Mouse (Mus musculus) yolk sac, embryonic 10.5 days (tissue): Measurements from ENCODE around the gene Fam166a.

Source experiments
- DNase-seq: peaks from one replicate; pipeline ENCODE4 v3.0.0-alpha.2; 2017; ENCODE audit warnings: low spot score

Fam166a gene

GRCm38 (mm10) chr2:25223681-25224491 lies 5.3 kb downstream of the Fam166a start:
- peak; percentile 82 for DNase-seq

GRCm38 (mm10) chr2:25224492-25224765 lies 5.9 kb downstream of the Fam166a start, which contains the start of gene Tubb4b:
Gene Tubb4b (minus strand): TSS chr2:25224702.
- DNase-seq = no peak

DNA sequence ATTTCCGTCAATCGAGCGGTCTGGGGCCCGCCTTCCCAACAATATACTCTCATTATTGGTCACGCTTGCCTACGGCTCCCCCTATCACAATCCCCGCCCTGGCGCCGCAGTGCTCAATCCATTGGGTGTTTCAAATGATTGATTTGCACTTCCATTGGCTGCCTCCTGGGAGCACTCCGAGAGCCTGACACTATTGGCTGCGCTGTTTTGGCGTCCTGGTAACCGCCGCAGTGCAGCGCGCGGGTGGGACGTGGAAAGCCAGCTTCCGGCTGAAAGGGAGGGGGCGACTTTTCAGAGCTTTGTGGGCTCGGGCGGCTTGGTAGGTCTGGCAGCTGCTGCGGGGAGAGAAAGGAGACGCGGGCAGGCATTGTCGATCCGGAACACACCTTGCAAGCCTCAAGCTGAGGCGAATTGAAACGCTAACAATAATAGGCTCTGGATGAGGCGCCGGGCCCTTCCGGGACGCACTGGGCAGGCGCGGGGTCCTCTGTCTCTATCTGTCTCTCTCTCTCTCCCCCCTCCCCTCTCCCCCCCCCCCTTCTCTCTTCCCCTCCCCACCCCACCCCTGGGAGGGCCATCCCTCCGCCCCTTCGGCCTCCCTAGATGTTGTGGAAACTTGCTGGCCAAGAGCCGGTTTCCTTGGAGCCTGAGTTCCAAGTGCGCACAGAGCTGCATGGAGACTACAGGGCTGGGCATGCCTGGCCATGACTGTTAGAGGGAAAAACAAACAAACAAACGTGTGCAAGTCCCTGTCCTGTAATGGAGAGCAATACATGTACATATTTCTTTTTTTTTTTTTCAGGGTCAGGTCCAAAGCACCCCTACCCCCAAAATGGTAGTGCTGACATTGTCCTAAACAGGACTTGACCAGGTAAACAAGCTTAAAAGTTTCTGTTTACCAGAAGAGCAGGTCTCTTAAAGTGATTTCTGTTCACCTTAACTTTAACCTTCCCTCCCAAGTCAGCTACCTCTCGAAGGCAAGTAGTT lies 6.5 kb downstream of the Fam166a start:
- DNase-seq = peak; percentile 99

- no peak for DNase-seq
Observed at GRCm38 (mm10) chr2:25225811-25226379, 7.3 kb downstream of the Fam166a start.

- DNase-seq = no peak
Observed at GRCm38 (mm10) chr2:25226864-25227263, 8.3 kb downstream of the Fam166a start.

GRCm38 (mm10) chr2:25227406-25227805 lies 8.9 kb downstream of the Fam166a start:
- DNase-seq = no peak

DNA sequence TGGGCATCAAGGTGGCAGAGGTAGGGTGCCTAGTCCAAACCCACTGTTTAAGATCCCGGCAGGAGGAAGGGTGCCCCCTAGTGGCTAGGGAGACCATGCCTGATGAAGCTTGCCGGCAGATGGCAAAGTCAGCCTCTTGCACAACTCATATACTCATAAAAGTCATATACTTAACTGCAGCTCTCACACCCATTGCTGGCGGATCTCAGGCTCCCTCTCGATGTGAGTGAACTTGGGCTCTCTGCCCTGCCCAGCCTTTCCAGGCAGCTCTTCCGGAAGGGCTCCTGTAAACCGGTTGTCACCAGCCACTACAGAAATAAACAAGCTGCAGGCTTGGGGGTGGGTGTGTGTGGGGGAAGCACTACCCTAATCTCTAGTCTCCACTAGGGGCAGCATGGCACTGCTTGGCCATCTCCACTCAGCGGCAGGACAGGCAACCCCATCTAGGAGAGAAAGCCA lies 9.9 kb downstream of the Fam166a start:
- peak; percentile 88 for DNase-seq

DNA sequence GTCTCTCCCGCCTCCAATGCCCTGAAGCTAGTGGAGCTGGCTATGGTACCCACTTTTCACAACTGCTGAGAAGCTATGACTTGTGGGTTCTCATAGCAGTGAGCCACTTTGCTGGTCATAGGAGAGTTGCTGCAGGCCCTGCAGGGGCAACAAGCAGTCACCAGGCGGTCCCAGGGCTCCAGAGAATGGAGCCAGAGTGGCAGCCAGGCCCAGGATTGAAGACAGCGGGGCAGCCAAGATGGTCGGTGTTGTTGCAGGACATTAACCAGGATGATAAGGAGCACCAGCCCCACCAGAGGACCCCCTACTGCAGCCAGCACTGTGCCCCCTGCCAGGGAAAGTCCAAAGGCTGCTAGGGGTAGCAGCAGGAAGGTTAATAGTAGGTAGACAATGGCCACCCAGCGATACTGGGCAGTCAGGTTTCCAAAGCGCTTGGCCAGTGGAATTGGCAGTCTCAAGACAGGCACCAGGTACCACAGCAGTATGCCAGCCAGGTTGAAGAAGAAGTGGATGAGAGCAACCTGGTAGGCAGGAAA lies 10.5 kb downstream of the Fam166a start:
- no peak for DNase-seq

DNA sequence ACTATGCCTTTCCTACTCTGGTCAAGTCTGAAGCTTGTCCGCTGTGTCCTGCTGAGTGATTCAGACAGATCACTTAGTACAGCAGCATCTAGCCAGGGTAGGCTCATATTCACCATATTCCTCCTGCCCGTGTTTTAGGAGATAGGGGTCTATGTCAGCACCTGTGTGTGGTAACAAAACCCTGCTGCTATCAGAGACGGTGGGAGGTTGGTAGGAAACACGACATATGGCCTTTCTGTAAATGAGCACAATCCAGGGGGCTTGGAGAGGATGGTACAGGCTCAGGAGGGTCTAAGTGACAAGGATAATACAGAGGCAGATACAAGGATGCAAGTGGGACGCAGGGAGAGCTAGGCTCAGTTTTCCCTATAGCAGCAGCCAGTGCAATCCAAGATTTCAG lies 11.0 kb downstream of the Fam166a start:
- no peak for DNase-seq

GRCm38 (mm10) chr2:25230581-25230980 lies 12.0 kb downstream of the Fam166a start:
- DNase-seq = no peak

GRCm38 (mm10) chr2:25231038-25231437 lies 12.5 kb downstream of the Fam166a start:
- no peak for DNase-seq

- no peak for DNase-seq
Observed at GRCm38 (mm10) chr2:25233421-25233820, 14.9 kb downstream of the Fam166a start.

DNA sequence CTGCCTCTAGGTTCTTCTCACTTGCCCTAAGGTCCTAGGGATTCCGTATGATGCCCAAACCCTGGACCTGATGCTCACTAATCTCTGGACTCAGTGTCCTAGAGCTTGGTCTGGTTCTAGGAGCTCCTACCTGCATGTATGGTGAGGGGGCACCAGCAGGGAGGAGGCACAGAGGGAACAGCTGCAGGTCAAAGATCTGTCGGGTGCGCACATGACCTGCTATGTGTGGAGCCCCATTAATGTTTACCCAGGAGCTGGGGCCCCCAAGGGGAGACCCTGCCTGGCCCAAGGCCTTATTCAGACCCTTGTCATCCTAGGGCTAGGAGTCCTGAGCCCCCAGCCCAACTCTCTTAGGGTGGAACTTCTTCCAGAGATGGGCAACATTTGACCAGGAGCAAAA lies 15.5 kb downstream of the Fam166a start, which contains the start of gene Slc34a3:
Slc34a3 (minus strand) TSS at position 315 of the 400 bp plus-strand sequence.
- no peak for DNase-seq

DNA sequence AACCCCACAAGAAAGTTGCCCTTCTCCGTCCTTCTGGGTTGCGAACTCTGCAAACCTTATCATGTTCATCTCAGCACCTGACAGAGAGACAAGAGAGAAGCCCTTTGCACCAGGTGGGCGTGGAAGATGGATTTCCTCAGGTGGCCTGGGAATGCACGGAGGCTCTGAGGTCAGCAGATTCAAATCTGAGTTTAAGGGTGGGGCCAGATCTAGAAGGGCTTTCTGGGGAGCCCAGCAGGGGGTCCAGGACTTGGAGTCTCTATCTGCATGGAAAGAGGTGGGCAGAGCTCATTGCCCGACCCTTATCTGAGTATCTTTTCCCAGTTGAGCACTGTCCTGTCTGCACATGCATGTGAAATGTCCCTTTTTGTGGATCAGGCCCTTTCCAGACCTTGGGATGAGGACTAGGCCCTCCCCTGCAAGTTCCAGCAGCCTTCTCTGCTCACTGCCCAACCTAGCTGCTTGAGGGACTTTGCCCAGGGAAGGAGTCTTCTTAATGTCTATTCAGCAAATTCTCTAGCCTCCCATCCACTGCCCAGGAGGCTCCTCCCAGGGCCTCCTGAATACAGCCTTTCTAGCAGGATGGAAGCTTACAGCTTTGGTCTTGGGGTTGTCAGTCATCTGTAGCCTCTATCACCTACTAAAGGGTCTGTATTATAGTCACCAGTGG lies 16.1 kb downstream of the Fam166a start:
- peak; percentile 92 for DNase-seq

GRCm38 (mm10) chr2:25236614-25237013 lies 18.1 kb downstream of the Fam166a start, which contains the start of gene Rnf224:
Gene Rnf224 (minus strand): TSS chr2:25236787.
- peak; percentile 71 for DNase-seq

GRCm38 (mm10) chr2:25237522-25237921 lies 19.0 kb downstream of the Fam166a start:
- no peak for DNase-seq

DNA sequence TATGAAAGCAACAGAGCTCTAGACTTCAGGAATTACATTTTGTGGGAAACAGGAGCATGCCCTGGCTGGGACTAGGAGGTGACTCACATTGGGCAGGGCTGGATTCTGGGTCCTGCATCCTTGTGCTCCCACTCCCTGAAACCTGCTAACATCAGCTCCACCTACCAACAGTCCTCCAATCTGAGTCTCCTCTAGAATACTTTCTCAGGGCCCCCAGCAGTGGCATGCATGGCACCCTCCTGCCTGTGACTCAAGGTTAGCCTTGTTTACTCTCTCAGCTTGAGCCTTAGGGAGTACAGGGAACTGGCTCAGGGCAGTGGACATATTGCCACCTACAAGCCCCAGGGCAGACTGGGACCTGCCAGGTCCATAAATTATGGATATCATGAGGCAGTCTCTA lies 19.6 kb downstream of the Fam166a start:
- DNase-seq = no peak

- no peak for DNase-seq
Observed at GRCm38 (mm10) chr2:25239766-25240165, 21.2 kb downstream of the Fam166a start.

- DNase-seq = no peak
Observed at GRCm38 (mm10) chr2:25240310-25240709, 21.8 kb downstream of the Fam166a start.

GRCm38 (mm10) chr2:25240723-25241437 lies 22.3 kb downstream of the Fam166a start:
- peak; percentile 89 for DNase-seq

GRCm38 (mm10) chr2:25241438-25241775 lies 22.9 kb downstream of the Fam166a start:
- no peak for DNase-seq
